Mouse (Mus musculus) neural tube, embryonic 13.5 days (tissue): ENCODE measurements at regions not wholly inside any gene's neighbourhood (a gene's known extent, or its start where the extent isn't known, plus 50 kb on each side); places are given as distances from the start of the nearest gene placed in this dataset.

Experiments used
- ATAC-seq: fragments of 200-750 bp; cut with Nextera tagmentation; 2 replicates; pipeline ENCODE4 v1.8.0; 2017; ENCODE audit warnings: low read depth, mild to moderate bottlenecking, moderate TSS enrichment, moderate library complexity
- H3K27ac ChIP-seq: fragments of 300-500 bp; sonication (generic); replicated peaks from 2 replicates; pipeline ENCODE4 v1.5.1; 2015; ENCODE audit warnings: moderate library complexity, mild to moderate bottlenecking, inconsistent platforms
- H3K27me3 ChIP-seq: fragments of 300-500 bp; sonication (generic); 2 replicates; pipeline ENCODE4 v1.6.1; 2015; ENCODE audit warnings: mild to moderate bottlenecking, inconsistent platforms
- H3K36me3 ChIP-seq: fragments of 300-500 bp; sonication (generic); 2 replicates; pipeline ENCODE4 v1.6.1; 2015; ENCODE audit warnings: mild to moderate bottlenecking, inconsistent platforms
- H3K4me1 ChIP-seq: fragments of 300-500 bp; sonication (generic); replicated peaks from 2 replicates; pipeline ENCODE4 v1.6.1; 2015; ENCODE audit warnings: inconsistent platforms
- H3K4me2 ChIP-seq: fragments of 300-500 bp; sonication (generic); 2 replicates; pipeline ENCODE4 v1.6.1; 2015; ENCODE audit warnings: inconsistent platforms, mild to moderate bottlenecking, moderate library complexity
- H3K4me3 ChIP-seq: fragments of 300-500 bp; sonication (generic); 2 replicates; pipeline ENCODE4 v1.5.1; 2015; ENCODE audit warnings: mild to moderate bottlenecking, inconsistent platforms
- H3K9ac ChIP-seq: fragments of 300-500 bp; sonication (generic); 2 replicates; pipeline ENCODE4 v1.6.1; 2015; ENCODE audit warnings: moderate library complexity, mild to moderate bottlenecking, inconsistent platforms
- H3K9me3 ChIP-seq: fragments of 300-500 bp; sonication (generic); 2 replicates; pipeline ENCODE4 v1.6.1; 2016; ENCODE audit warnings: inconsistent platforms
- WGBS: fragments of 180-500 bp; shearing (Covaris S2); methylation state at CpG from one replicate; pipeline ENCODE4 v1.1.7; 2015; 5-methylcytosine and 5-hydroxymethylcytosine counted together

GRCm38 (mm10) chr8:41472992-41473699 lies 56.3 kb upstream of the Frg1 start:
- ATAC-seq: no peak
- Histone ChIP-seq H3K4me3 (no peak overlapping the region), H3K9ac (no peak overlapping the region), H3K9me3 (no peaks in the 10 kb centered on the region), H3K4me2 (no peak overlapping the region), H3K27me3 (no peaks in the 10 kb centered on the region), H3K4me1 (no peaks in the 10 kb centered on the region), H3K27ac (no peak overlapping the region), H3K36me3 (no peaks in the 10 kb centered on the region)
- 72% methylated on average over 8 of the region's 8 CpGs for WGBS

GRCm38 (mm10) chr8:41472233-41472632 lies 55.4 kb upstream of the Frg1 start:
- H3K9ac ChIP-seq: no peak overlapping the region
- no peaks in the 10 kb centered on the region for H3K27me3 ChIP-seq
- H3K4me2 ChIP-seq: no peak overlapping the region
- no peak overlapping the region for H3K4me3 ChIP-seq
- no peaks in the 10 kb centered on the region for H3K9me3 ChIP-seq
- no peaks in the 10 kb centered on the region for H3K4me1 ChIP-seq
- no peak overlapping the region for H3K27ac ChIP-seq
- ATAC-seq: no peak
- WGBS: 97% methylated on average over 3 of the region's 3 CpGs
- no peaks in the 10 kb centered on the region for H3K36me3 ChIP-seq
